Mouse (Mus musculus) heart, embryonic 12.5 days (tissue): ENCODE measurements around the gene Xkr7. TPM values are rescaled to one million over a fixed set of nuclear protein-coding genes. Genes with fewer than 3 reads are reported as not detected.

Source experiments
- ATAC-seq: fragments of 200-750 bp; cut with Nextera tagmentation; 2 replicates; pipeline ENCODE4 v1.8.0; 2017; ENCODE audit warnings: moderate TSS enrichment, moderate library complexity; ENCODE audit not compliant: insufficient number of reproducible peaks, low FRiP score
- H3K27ac ChIP-seq: fragments of 300-500 bp; sonication (generic); 2 replicates; pipeline ENCODE4 v1.5.1; 2016; ENCODE audit warnings: mild to moderate bottlenecking, moderate library complexity; ENCODE audit not compliant: poor library complexity, severe bottlenecking
- H3K27me3 ChIP-seq: fragments of 300-500 bp; sonication (generic); replicated peaks from 2 replicates; pipeline ENCODE4 v1.6.1; 2016; ENCODE audit warnings: mild to moderate bottlenecking, moderate library complexity
- H3K36me3 ChIP-seq: fragments of 300-500 bp; sonication (generic); 2 replicates; pipeline ENCODE4 v1.6.1; 2016; ENCODE audit warnings: mild to moderate bottlenecking, moderate library complexity
- H3K4me1 ChIP-seq: fragments of 300-500 bp; sonication (generic); replicated peaks from 2 replicates; pipeline ENCODE4 v1.6.1; 2016; ENCODE audit warnings: mild to moderate bottlenecking
- H3K4me2 ChIP-seq: fragments of 300-500 bp; sonication (generic); 2 replicates; pipeline ENCODE4 v1.6.1; 2016; ENCODE audit warnings: mild to moderate bottlenecking, moderate library complexity
- H3K4me3 ChIP-seq: fragments of 300-500 bp; sonication (generic); 2 replicates; pipeline ENCODE4 v1.5.1; 2016; ENCODE audit warnings: mild to moderate bottlenecking
- H3K9ac ChIP-seq: fragments of 300-500 bp; sonication (generic); 2 replicates; pipeline ENCODE4 v1.6.1; 2016; ENCODE audit warnings: mild to moderate bottlenecking, moderate library complexity
- H3K9me3 ChIP-seq: fragments of 300-500 bp; sonication (generic); replicated peaks from 2 replicates; pipeline ENCODE4 v1.6.1; 2016; ENCODE audit warnings: mild to moderate bottlenecking, moderate library complexity
- WGBS: fragments of 180-500 bp; shearing (Covaris S2); methylation state at CpG from one replicate; pipeline ENCODE4 v1.1.7; 2016; 5-methylcytosine and 5-hydroxymethylcytosine counted together
- polyA plus RNA-seq: library from polyadenylated mRNA; unstranded; fragments of >200 nt; fragmentation: Nextera tagmentation; extraction: Ambion mirVana; gene quantifications from 2 replicates; pipeline ENCODE4 v1.2.1, GENCODE M21; 2016

The Xkr7 gene
- polyA plus RNA-seq, 1 experiment from 2014 or later = not detected

DNA sequence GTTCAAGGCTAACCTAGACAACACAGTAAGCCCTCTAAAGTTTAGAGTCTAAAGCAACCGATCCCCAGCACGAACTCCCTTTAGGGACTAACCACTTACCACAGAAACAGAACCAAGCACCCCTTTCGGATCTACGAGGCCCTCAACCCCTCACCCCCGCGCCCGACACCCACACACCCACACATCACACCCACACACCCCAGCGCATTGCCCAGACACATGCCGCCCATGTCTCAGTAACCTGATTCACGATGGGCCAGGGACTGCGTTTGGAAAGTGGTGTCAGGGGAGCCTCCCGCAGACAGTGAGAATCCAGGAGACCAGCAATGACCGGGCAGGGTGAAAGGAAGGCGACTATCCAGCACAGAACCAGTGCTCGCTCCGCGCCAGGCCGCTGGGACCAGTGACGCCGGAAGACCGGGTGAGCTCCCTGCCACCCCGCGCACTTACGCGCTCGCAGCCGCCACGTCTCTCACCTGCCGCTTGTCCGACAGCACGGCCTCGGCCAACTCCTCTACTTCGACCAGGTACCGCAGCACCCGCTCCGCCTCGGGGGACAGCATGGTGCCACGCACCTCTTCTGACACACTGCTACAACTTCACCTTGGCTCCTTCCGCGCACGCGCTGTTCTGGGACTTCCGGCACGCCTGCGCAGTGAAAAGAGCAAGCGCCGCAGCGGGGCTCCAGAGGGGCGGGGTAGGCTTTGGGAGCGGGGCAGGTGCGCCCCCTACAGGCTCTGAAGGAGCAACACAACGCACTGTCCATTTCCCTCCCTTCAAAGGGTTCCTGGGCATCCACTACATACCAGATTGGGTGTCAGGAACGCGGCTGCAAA lies 16.7 kb upstream of the Xkr7 start, which contains the start of gene Pdrg1:
Pdrg1 (minus strand) TSS at position 670 of the 836 bp plus-strand sequence.
- peaks cover 36% of the 10 kb centered on the region for H3K36me3 ChIP-seq
- H3K9me3 ChIP-seq = no peaks in the 10 kb centered on the region
- H3K4me3 ChIP-seq = peak within 1 kb of the TSS; percentile 80
- ATAC-seq = peak; percentile 94
- peak within 1 kb of the TSS; percentile 88 for H3K9ac ChIP-seq
- H3K27me3 ChIP-seq = peaks cover 31% of the 10 kb centered on the region
- 2% methylated on average over 54 of the region's 54 CpGs for WGBS
- H3K27ac ChIP-seq = no peak within 1 kb of the TSS
- peak within 1 kb of the TSS; percentile 90 for H3K4me2 ChIP-seq
- peaks cover 10% of the 10 kb centered on the region for H3K4me1 ChIP-seq

DNA sequence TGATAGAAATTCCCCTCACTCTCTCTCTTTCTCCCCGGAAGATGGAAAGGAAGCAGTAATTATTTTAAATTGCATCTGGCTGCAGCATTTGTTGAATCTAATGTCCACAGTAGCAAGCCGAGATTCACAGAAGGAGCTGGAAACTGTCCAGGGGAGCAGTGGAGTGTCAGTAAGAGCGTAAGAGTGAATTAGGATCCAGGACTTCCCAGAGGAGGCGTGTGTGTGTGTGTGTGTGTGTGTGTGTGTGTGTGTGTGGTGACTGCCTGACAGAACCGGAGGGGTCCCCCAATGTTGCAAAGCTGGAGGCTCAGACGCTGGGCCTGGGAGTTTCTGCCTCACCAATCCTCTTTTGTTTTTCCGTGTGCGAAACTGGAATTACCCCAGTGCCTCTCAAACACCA lies 15.8 kb upstream of the Xkr7 start:
- H3K9me3 ChIP-seq = no peaks in the 10 kb centered on the region
- no peak overlapping the region for H3K9ac ChIP-seq
- 46% methylated on average over 8 of the region's 8 CpGs for WGBS
- peaks cover 10% of the 10 kb centered on the region for H3K4me1 ChIP-seq
- peaks cover 38% of the 10 kb centered on the region for H3K27me3 ChIP-seq
- no peak overlapping the region for H3K27ac ChIP-seq
- no peak overlapping the region for H3K4me3 ChIP-seq
- H3K36me3 ChIP-seq = peaks cover 28% of the 10 kb centered on the region
- H3K4me2 ChIP-seq = no peak overlapping the region
- ATAC-seq = no peak

DNA sequence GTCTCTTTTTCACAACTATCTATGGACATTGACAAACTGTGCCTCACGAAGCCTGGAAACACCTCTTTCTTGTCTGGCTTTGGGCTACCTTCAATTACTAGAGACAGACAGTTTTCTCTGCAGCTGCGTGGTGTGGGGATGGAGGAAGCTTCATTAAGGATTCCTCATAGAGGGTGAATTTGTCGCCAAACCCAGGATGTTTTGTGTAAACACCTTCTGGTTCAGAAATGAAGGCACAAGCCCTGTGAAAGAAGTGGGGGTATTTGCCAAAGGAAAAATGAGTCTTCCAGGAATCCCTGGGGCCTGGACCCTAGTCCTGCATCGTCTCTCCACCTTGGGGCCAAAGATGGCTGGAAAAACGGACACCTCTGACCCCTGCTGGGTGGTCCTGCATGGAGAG lies 14.9 kb upstream of the Xkr7 start:
- 44% methylated on average over 5 of the region's 5 CpGs for WGBS
- no peaks in the 10 kb centered on the region for H3K9me3 ChIP-seq
- H3K4me1 ChIP-seq = peaks cover 10% of the 10 kb centered on the region
- H3K9ac ChIP-seq = no peak overlapping the region
- peaks cover 39% of the 10 kb centered on the region for H3K27me3 ChIP-seq
- no peak overlapping the region for H3K27ac ChIP-seq
- no peak overlapping the region for H3K4me3 ChIP-seq
- H3K36me3 ChIP-seq = peaks cover 19% of the 10 kb centered on the region
- ATAC-seq = no peak
- no peak overlapping the region for H3K4me2 ChIP-seq

DNA sequence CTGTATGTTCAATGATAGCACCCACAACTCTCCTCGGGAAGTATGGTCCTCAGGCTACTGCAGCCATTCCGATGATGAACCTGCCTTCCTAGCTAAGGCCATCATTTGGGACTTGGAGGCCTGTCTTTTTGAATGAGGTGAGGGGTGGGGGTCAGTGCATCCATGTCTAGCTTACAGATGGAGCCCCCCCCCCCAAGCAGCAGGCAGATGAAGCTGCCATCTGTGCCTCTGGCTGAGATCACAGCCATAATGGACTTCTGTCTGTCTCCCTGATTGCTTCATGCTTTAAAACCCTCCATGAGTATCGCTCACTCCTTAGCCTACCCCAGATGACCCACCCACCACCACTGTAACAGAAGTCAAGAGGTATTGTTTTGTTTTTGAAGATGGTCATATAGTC lies 12.3 kb upstream of the Xkr7 start:
- Histone ChIP-seq H3K27ac (no peak overlapping the region), H3K4me1 (peaks cover 5% of the 10 kb centered on the region), H3K4me3 (no peak overlapping the region), H3K9ac (no peak overlapping the region), H3K4me2 (no peak overlapping the region), H3K27me3 (peaks cover 49% of the 10 kb centered on the region), H3K9me3 (no peaks in the 10 kb centered on the region), H3K36me3 (no peaks in the 10 kb centered on the region)
- 70% methylated on average over 3 of the region's 3 CpGs for WGBS
- ATAC-seq = no peak

DNA sequence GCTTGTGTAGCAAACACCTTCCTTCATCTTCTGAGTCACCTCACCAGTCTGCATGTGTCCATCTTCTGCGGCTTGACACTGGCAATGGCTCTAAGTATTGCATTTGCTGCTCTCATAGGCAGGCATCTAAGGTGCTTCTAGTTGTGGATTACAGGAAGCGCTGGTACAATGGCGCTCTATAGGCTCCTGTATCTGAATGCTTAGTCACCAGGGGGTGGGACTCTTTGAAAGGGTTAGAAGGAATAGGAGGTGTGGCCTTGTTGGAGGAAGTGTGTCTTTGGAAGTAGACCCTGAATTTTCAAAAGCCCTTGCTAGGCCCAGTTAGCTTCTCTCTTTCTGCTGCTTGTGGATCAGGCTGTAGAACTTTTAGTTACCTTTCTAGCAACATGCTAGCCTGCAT lies 10.5 kb upstream of the Xkr7 start:
- no peak overlapping the region for H3K9ac ChIP-seq
- WGBS = 58% methylated on average over 3 of the region's 3 CpGs
- ATAC-seq = no peak
- H3K4me3 ChIP-seq = no peak overlapping the region
- no peak overlapping the region for H3K4me2 ChIP-seq
- H3K27me3 ChIP-seq = peaks cover 54% of the 10 kb centered on the region
- no peaks in the 10 kb centered on the region for H3K4me1 ChIP-seq
- no peaks in the 10 kb centered on the region for H3K9me3 ChIP-seq
- H3K36me3 ChIP-seq = no peaks in the 10 kb centered on the region
- H3K27ac ChIP-seq = no peak overlapping the region

DNA sequence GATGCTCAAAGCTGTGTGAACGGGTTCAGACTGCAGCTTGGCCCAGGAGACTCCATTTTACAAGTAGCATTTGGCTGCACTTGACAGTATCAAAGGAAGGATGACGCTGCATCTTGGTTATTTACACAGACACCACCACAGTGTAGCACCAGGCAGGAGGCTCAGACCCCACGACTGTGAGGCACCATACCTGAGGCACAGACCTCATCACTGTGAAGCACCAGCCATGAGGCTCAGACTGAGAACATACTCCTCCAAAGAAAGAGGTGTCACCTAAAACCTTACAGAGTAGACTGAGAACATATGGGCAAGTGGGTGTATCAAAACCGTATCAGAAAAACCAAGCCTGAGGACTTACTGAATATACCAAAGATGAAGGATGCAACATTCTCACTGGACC lies 8.8 kb upstream of the Xkr7 start:
- no peaks in the 10 kb centered on the region for H3K4me1 ChIP-seq
- H3K9ac ChIP-seq = no peak overlapping the region
- no peak overlapping the region for H3K27ac ChIP-seq
- 58% methylated on average over 4 of the region's 4 CpGs for WGBS
- H3K4me2 ChIP-seq = no peak overlapping the region
- ATAC-seq = no peak
- no peak overlapping the region for H3K4me3 ChIP-seq
- no peaks in the 10 kb centered on the region for H3K36me3 ChIP-seq
- H3K27me3 ChIP-seq = peaks cover 53% of the 10 kb centered on the region
- no peaks in the 10 kb centered on the region for H3K9me3 ChIP-seq

DNA sequence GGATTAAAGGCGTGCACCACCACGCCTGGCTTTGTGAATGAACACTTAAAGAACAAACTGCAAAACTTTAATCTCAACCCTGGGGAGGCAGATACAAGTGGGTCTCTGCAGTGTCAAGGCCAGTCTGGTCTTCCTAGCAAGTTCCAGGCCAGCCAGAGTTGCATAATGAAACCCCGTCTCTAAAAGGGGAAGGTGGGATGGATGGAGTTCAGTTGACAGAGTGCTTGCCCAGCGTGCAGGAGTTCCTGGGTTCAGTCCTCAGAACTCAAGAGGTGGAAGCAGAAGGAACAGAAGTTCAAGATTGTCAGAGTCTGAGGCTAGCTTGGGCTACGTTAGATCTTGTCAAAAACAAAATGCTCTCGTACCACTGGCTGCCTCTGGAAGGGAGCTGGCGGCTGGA lies 5.6 kb upstream of the Xkr7 start:
- WGBS = 77% methylated on average over 7 of the region's 7 CpGs
- no peaks in the 10 kb centered on the region for H3K9me3 ChIP-seq
- no peak overlapping the region for H3K27ac ChIP-seq
- no peaks in the 10 kb centered on the region for H3K4me1 ChIP-seq
- H3K36me3 ChIP-seq = no peaks in the 10 kb centered on the region
- H3K4me3 ChIP-seq = no peak overlapping the region
- no peak overlapping the region for H3K9ac ChIP-seq
- peaks cover 59% of the 10 kb centered on the region for H3K27me3 ChIP-seq
- no peak overlapping the region for H3K4me2 ChIP-seq
- ATAC-seq = no peak

DNA sequence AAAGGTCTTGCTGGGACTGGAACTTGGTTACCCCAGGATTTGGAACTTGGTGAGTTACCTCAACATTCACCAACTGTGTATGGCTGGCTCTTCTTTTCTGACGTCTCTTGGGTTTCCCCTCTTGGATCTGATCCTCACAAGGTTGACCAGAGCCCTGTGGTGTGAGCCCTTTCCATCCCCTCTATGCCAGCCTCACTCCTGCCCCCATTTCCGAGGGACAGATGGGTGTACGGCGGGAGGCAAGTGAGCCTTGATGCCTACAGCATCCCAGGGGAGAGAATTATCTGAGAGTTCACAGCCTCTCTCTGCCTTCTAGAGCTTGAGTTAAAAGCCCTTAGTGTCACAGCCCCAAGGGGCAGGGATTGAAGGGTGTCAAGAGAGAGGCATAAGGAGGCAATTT lies 4.2 kb upstream of the Xkr7 start:
- no peaks in the 10 kb centered on the region for H3K36me3 ChIP-seq
- no peaks in the 10 kb centered on the region for H3K9me3 ChIP-seq
- H3K4me2 ChIP-seq = no peak overlapping the region
- H3K4me3 ChIP-seq = no peak overlapping the region
- ATAC-seq = no peak
- WGBS = 48% methylated on average over 4 of the region's 4 CpGs
- H3K4me1 ChIP-seq = peaks cover 6% of the 10 kb centered on the region
- H3K27me3 ChIP-seq = peaks cover 73% of the 10 kb centered on the region
- no peak overlapping the region for H3K9ac ChIP-seq
- H3K27ac ChIP-seq = no peak overlapping the region

DNA sequence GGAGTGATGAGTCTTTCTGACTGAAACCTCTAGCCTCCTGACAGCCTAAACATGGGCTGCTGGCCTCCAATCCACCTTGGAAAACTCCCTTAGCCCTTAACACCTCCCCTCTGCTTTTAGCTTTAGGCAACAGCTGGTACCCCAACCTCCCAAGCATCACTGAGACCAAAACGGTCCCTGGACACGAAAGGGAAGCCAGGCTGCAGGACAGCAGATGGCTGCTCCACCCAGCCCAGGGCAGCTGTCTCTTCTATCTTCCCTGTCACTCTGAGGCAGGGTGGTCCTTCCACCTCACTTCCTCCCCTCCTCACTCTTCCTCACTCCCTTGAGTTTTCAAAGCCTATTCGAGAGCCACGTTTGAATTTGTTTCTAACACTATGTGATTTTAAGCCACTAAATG lies 1.2 kb upstream of the Xkr7 start:
- Histone ChIP-seq H3K27ac (no peak overlapping the region), H3K9me3 (no peaks in the 10 kb centered on the region), H3K27me3 (peaks cover 88% of the 10 kb centered on the region), H3K4me2 (no peak overlapping the region), H3K9ac (no peak overlapping the region), H3K4me1 (peaks cover 6% of the 10 kb centered on the region), H3K36me3 (no peaks in the 10 kb centered on the region), H3K4me3 (no peak overlapping the region)
- 16% methylated on average over 4 of the region's 4 CpGs for WGBS
- no peak for ATAC-seq

DNA sequence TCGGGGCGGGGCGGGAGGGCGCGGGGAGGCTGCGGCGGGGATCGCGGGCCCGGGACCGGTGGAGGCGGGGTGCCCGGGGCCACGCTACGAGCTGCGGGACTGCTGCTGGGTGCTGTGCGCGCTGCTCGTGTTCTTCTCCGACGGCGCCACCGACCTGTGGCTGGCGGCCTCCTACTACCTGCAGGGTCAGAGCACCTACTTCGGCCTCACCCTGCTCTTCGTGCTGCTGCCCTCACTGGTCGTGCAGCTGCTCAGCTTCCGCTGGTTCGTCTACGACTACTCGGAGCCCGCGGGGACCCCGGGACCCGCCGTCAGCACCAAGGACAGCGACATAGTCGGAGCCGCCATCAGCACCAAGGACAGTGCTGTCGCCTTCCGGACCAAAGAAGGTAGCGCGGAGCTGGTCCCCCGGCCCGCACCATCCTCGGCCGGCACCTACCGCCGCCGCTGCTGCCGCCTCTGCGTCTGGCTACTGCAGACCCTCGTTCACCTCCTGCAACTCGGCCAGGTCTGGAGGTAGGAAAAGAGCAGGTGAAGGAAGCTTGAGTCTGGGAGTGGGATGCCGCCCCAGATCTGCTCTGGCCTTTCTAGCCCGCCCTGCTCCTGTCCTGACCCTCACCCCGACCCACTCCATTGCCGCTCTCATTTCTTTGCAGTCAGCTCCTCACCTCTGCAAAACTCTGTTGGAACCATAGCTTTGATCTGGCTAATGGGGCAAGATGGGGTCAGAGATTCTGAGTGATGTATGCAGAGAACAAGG lies 611 bp downstream of the Xkr7 start:
- ATAC-seq = peak; percentile 51; the same call in 1 of the 2 replicates
- H3K36me3 ChIP-seq = no peaks in the 10 kb centered on the region
- peaks cover 6% of the 10 kb centered on the region for H3K4me1 ChIP-seq
- peak overlapping the region; percentile 80 for H3K4me2 ChIP-seq
- H3K9ac ChIP-seq = no peak overlapping the region
- no peak overlapping the region for H3K27ac ChIP-seq
- WGBS = 3% methylated on average over 51 of the region's 58 CpGs
- no peaks in the 10 kb centered on the region for H3K9me3 ChIP-seq
- peaks cover 90% of the 10 kb centered on the region for H3K27me3 ChIP-seq
- peak overlapping the region; percentile 49 for H3K4me3 ChIP-seq

DNA sequence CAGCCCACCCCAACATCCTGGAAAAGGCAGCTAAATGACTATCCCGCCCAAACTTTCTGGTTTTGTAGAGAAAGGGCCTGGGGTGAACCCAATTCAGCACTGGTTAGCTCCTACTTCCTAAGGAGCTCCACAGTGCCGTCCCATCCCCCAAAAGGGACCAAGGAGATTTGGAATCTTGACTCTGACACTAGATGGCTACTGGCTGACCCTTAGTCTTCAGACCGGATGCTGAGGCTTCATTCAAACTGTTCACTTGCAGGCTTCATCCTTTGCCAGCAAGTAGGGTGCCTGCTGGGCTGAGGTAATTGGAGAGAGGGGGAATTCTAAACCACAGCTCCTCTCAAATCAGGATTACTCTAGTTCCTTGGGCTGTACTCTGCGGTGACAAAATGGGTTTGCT lies 1.3 kb downstream of the Xkr7 start:
- Histone ChIP-seq H3K4me1 (peaks cover 6% of the 10 kb centered on the region), H3K4me3 (no peak overlapping the region), H3K27me3 (peaks cover 92% of the 10 kb centered on the region), H3K36me3 (no peaks in the 10 kb centered on the region), H3K4me2 (no peak overlapping the region), H3K9ac (no peak overlapping the region), H3K27ac (no peak overlapping the region), H3K9me3 (no peaks in the 10 kb centered on the region)
- WGBS = 17% methylated on average over 4 of the region's 4 CpGs
- ATAC-seq = no peak
